Mouse (Mus musculus) regulatory T cell (primary cell): ENCODE measurements around the gene Arhgap23.

ENCODE experiments used
- in situ Hi-C: fragments of 300-600 bp; cut with MboI, MseI; formaldehyde crosslinking; loops from one replicate; pipeline ENCODE4 v1.15.1; 2025; ENCODE audit warnings: high pct_unique_total_duplicates

Arhgap23 gene

DNA sequence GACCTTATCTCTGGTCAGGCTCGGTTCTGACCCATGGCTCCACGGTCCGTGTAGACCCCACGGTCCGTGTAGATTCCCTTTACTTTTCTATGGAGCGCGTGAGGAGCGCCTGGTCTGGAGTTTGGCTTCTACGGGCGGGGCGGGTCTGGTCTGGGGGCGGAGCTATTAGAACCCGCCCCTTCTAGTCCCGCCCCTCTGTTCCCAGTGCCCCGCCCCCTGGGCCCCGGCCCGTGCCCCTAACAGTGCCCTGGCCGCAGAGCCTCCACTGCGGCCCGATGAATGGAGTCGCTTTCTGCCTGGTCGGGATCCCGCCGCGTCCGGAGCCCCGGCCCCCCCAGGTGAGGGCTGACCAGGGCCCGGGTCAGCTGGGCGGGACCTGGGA, at the start of gene Arhgap23:
Gene Arhgap23, plus strand, starts transcription at position 204 of the 382 bp plus-strand sequence.
- in situ Hi-C loops, result loop anchor here (10.0 kb wide), 1 partner anchor 909 kb away; the partner anchor contains the start of gene Neurod2

GRCm38 (mm10) chr11:97365556-97365955, 49.8 kb upstream of the Arhgap23 start:
- in situ Hi-C loops, result no loop called here

DNA sequence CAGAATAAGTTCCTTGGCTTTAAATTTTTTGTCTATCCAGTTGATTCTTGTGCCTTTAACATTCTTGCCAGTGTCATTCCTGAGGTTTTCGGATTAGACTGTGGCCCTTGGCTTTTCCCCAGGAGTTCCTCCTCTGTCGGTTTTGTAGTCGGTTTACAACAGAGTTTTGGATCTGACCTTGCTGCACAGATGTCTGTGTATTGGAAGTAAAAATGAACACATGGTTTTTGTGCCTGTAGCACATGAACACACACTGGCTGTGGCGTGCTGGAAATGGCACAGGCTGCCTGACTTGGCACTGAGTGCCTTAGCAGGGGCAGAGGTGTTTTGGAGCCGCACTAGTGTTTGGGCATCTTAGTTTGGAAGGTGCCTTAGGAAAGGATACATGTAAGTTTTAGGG, 46.8 kb upstream of the Arhgap23 start:
- in situ Hi-C loops, result no loop called here

GRCm38 (mm10) chr11:97370329-97371091, 44.8 kb upstream of the Arhgap23 start:
- in situ Hi-C loops, result no loop called here

GRCm38 (mm10) chr11:97372159-97372864, 43.0 kb upstream of the Arhgap23 start:
- in situ Hi-C loops, result no loop called here

- in situ Hi-C loops, result no loop called here
These were observed 41.9 kb upstream of the Arhgap23 start for GRCm38 (mm10) chr11:97373402-97373801.

GRCm38 (mm10) chr11:97380036-97380435, 35.3 kb upstream of the Arhgap23 start:
- in situ Hi-C loops, result loop anchor here (25.0 kb wide), 1 partner anchor 1218 kb away; no protein-coding TSS in a partner anchor

DNA sequence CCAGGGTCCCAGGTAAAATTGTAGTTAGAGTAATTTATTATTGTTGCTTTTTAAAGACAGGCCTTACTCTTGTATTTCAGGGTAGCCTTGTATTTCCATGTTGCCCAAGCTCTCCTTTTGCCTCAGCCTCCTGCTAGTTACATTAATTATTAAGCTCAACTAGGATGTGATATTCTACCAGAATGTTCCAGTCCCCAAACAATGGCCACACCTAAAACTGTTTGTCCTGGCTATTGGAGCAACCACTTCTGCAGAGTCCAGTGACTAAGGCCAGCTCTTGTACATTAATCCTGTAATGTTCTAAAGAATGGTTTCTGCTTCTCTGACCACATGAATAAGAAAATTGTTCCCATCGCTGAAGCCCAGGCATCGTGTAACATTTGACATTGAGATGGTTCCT, 32.3 kb upstream of the Arhgap23 start:
- in situ Hi-C loops, result loop anchor here (25.0 kb wide), 1 partner anchor 1221 kb away; no protein-coding TSS in a partner anchor

- in situ Hi-C loops, result loop anchor here (25.0 kb wide), 1 partner anchor 1221 kb away; no protein-coding TSS in a partner anchor
These were observed 31.6 kb upstream of the Arhgap23 start for GRCm38 (mm10) chr11:97383764-97384163.

DNA sequence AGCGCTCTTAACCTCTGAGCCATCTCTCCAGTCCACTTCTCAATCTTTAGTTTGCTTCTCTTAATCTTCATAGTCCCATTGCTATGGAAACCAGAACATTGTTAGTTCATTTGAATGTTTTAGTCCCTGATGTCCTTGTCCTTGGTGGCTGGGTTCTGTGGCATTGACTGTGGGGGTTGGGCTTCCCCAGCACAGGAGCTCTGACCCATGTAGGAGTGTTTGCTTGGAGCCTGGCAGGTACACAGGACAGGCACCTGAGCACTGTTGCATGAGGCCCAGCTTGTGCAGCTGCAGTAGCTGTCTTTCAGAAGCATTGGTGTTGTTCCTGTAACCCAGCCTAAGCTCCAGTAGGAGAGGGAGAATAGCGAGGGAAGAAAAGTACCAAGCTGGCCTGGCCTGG, 27.5 kb upstream of the Arhgap23 start:
- in situ Hi-C loops, result loop anchor here (25.0 kb wide), 1 partner anchor 1226 kb away; no protein-coding TSS in a partner anchor

- in situ Hi-C loops, result loop anchor here (25.0 kb wide), 1 partner anchor 1227 kb away; no protein-coding TSS in a partner anchor
These were observed 26.2 kb upstream of the Arhgap23 start for GRCm38 (mm10) chr11:97389127-97389526.

DNA sequence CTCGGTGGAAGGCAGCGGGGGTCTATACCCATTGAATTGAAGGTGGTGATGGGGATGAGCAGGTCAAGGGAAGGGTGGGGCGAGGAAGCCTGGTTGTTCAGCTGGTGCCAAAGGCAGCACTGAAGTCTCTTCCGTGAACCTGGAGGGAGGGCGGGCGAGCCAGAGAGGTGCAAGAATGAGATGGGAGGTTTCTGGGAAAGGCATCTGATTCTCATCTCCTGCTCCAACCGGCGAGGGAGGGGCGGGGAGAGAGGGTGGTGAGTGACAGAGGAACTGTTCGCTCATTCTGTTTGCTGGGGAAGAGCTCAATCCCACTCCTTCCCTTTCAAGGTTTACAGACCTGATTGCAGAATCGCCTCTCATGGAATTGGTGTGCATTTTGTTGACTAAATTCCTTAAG, 21.7 kb upstream of the Arhgap23 start:
- in situ Hi-C loops, result loop anchor here (25.0 kb wide), 1 partner anchor 1231 kb away; no protein-coding TSS in a partner anchor

- in situ Hi-C loops, result loop anchor here (25.0 kb wide), 1 partner anchor 1232 kb away; no protein-coding TSS in a partner anchor
These were observed 21.2 kb upstream of the Arhgap23 start for GRCm38 (mm10) chr11:97394146-97394545.

DNA sequence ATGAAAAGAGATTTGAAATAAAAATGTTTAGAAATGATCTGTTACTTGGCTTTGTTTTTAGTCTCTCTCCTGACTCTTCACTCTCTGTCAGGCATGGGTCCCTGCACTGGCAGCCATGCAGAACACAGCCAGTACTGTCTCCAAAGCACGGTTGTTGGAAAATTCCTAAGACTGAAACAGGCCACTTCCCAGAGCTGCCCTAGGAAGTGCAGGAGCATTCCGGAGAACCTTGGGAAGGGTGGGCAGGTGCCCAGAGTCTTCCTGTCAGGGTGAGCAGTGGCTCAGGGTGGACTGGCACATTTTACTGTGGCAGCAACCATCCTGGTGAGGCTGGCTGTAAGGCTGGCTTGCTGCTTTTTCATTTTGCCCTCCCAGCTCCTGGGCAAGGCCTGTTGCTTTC, 16.8 kb upstream of the Arhgap23 start:
- in situ Hi-C loops, result loop anchor here (5.0 to 25.0 kb wide), 2 partner anchors 46 to 1236 kb away; partner anchors contain the start of gene Gpr179

- in situ Hi-C loops, result loop anchor here (5.0 to 25.0 kb wide), 2 partner anchors 48 to 1238 kb away; partner anchors contain the start of gene Gpr179
These were observed 15.2 kb upstream of the Arhgap23 start for GRCm38 (mm10) chr11:97399958-97400710.

GRCm38 (mm10) chr11:97401082-97401481, 14.3 kb upstream of the Arhgap23 start:
- in situ Hi-C loops, result no loop called here

- in situ Hi-C loops, result no loop called here
These were observed 13.5 kb upstream of the Arhgap23 start for GRCm38 (mm10) chr11:97401686-97402435.

DNA sequence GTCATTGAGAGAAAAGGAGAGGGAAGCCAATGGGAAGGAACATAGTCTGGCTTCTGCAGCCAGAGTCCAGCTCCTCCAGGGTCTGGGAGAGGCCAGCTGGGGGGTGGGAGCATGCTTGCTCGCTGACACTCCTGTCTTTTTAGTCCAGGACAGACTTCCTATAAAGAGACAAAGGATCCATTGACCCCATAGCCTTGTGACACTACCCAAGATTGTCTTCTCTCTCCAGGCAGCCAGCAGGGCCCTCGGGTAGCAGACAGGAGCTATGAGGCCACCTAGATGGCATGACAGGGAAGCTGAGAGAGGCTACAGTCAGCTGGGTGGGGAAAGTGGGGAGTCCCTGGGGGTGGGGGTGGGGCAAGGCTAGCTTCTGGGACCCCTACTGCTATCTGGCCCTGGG, 12.6 kb upstream of the Arhgap23 start:
- in situ Hi-C loops, result no loop called here

DNA sequence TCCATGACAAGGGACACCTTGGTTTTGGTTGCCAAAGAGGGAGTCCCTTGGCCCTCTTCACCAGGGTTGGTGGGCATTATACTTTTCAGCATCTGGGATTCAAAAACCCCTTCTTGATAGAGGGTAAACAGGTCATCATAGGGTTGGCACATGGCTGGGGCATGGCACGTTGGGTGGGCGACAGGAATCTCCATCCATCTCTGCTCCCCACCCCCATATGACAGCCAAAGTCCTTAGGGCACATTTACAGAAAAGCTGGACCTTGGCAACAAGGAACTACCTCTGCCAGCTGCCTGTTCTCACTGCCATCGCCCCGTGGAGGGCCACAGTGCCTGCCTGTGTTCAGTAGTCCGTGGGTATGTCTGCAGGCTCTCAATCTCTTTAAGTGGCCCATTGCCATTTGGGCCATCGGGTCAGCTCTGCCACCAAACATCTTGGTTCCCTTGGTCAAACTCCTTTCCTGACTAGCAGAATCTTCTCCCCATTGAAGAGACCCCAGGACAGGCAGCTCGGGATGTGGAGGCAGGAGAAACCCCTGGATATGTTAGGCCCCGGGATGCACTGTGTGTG, 11.6 kb upstream of the Arhgap23 start:
- in situ Hi-C loops, result no loop called here

- in situ Hi-C loops, result no loop called here
These were observed 11.1 kb upstream of the Arhgap23 start for GRCm38 (mm10) chr11:97404184-97404760.
